Mouse (Mus musculus) CD4-positive naive resting alpha-beta T cell, adult 57 days (primary cell): ENCODE measurements around the gene Nmbr. TPM values are rescaled to one million over a fixed set of nuclear protein-coding genes. Genes with fewer than 3 reads are reported as not detected.

Experiments
- total RNA-seq: library from RNA; stranded (reverse); gene quantifications from one replicate; pipeline ENCODE4 v1.2.4, GENCODE M21; 2023

Gene Nmbr
- total RNA-seq, result not detected

DNA sequence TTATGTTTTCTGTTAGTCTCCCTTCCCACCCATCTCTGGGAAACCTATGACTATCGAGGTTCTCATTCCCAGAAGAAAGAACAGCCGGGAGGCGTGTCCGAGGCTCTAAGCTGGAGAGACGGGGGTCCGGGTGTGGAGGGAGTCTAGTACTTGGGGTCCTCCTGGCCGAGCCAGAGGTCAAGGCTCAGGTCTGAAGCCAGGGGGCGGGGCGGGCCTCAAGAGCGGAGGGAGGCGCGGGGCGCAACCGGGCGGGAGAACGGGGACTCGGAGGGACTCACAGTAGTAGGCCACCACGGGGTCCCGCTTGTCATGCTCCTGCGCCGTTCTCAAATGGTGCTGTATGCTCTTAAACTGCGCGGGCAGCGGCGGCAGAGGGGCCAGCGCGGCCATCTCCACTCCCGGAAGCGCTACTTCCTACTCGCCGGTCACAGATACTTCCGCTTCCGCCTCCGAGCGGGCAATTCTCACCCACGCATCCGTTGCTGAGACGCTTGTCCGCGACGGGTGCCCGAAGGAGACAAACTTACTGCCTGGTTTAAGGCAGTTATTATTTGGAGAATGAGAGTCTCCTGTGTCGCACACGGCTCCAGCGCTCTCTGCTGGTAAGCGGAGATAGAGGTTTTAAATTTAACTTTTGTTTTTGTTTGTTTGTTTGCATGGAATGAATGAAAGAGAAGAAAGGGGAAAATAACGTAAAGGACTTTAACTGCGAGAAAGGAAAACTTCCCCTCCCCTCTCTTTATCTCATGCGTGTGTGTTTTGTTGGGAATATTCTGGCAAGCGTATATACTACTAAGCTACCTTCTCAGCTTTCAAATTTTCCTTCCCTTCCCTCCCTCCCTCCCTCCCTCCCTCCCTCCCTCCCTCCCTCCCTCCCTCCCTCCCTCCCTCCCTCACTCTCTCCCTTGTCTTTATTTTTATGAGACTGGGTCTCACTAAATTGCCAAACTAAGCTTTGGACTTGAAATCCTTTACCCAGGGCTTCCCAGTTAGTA lies at the start of gene Nmbr, which contains the start of gene Vta1:
TSS of gene Nmbr (plus strand) at position 520 of the 995 bp plus-strand sequence.
TSS of gene Vta1 (minus strand) at position 489 of the 995 bp plus-strand sequence.

GRCm38 (mm10) chr10:14718114-14718513 lies 12.7 kb downstream of the Nmbr start, which contains the start of gene Gje1:
TSS of gene Gje1 (minus strand) at chr10:14718214.

Other genes starting within 250 kb of the Nmbr start
- 0.12 TPM for gene Adgrg6, start 159.9 kb upstream of the Nmbr start, total RNA-seq
- 50.5 TPM for gene Vta1, start within 50 bp of the Nmbr start, total RNA-seq
- gene Gje1, start 12.6 kb downstream of the Nmbr start, total RNA-seq, result 0.80 TPM